Mouse (Mus musculus): ENCODE measurements around the gene Gpr63.

DNA sequence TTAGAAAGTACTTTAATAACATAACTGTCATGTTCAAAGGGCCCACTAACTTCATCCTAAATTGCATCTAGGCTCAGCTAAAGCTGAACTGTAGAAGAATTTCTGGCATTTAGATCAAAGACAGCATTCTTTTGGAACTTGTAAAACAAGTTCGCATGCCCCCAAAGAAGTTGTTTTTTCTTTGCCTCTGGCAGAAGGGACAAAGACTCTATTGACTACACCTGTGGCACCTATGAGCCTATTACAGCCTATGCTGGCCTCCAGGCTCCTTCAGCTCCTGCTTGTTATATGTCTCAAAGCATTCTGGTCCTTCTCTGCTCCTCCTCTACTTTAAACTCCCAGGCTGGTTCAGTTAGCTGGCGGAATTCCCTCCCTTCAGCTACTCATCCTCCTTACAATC is 69.6 kb downstream of the Gpr63 start:
- TF ChIP-seq CTCF (IDR thresholded peaks at IDR 0.05; ENCODE audit: insufficient read depth, low read length) (no peak), POLR2A (IDR thresholded peaks at IDR 0.05; ENCODE audit: borderline replicate concordance, extremely low read depth, low read depth, low read length) (no peak)

Data from lung, adult 2 months (tissue).